Mouse (Mus musculus): ENCODE results near the gene Olfr1136.

The Olfr1136 gene

DNA sequence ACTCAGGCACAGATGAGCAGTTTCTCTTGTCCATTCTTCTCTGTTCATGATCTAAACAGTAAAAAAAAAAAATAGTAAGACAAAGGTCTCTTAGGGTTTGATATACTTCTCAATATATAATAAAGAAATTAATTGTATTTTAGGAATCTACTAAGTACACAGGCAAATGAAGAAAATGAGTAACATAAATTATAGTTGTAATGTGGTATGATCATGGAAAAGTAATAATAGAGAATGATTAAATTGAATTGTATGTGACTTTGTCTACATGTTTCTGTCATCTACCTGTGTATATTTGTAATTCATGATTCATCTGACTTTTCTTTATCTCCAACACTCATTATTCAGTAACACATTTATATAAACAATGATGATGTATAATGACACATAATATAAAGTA, at the start of gene Olfr1136:
Gene Olfr1136 (minus strand): TSS at position 101 of the 400 bp plus-strand sequence.
- no peak for DNase-seq (ENCODE audit: low read depth)

DNA sequence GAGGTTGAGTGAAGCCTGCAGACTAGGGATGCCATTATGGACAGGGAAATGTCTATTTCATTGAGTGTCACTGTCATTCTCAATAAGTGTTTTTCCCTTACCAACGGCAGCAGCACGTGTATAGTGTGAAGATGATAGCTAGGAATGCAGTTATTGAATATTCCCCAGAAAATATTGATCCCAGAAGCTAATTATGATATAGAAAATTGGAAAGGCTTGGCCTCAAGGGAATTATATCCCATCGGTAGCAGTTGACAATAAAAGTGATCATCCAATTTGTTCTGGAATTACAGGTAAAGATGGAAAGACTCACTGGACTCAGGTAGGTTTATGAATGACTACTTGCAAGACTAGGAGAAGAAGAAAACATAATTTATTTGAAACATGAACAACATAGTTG, 49.7 kb upstream of the Olfr1136 start, which contains the start of gene Olfr1140:
Gene Olfr1140 (plus strand): TSS at position 301 of the 400 bp plus-strand sequence.
- no peak for DNase-seq (ENCODE audit: low read depth)

DNA sequence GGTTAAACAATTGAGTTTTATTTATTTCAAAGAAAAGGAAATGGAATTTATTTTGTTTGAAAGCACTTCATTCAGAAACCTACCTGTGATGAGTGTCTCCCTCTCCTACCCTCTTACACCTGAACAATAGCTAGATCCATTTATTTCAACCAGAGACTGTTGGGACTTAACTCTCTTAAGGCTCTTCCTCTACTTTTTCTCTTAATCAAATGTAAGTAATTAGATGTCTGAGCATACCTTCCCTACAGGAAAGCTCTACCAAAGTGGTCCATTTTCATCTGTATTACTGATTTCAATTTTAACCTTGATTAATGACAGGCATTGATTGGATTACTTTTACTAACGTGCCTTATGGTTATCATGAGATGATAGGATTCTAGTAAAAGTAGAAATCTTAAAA, 46.1 kb upstream of the Olfr1136 start, which contains the start of gene Olfr1138:
Gene Olfr1138 (minus strand): TSS at position 101 of the 400 bp plus-strand sequence.
- no peak for DNase-seq (ENCODE audit: low read depth)

DNA sequence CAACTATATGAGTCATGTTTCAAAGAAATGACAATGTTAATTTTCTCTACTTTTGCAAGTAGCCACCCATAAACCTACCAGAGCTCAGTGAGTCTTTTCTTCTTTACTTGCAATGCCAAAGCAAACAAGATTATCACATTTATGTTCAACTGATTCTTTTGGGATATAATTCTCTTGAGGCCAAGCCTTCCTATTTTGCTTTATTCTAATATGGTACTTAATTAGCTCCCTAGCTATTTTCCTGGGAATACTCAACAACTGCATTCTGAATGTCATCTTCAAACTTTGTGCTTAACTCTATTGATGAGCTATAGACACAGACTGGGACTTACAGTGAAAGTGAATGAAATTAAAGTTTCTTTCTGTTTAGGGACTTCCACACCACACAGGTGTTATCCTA, 19.3 kb upstream of the Olfr1136 start, which contains the start of gene Olfr1137:
Gene Olfr1137 (minus strand): TSS at position 101 of the 400 bp plus-strand sequence.
- DNase-seq (ENCODE audit: low read depth) = no peak

GRCm38 (mm10) chr2:87673564-87673963, 20.2 kb downstream of the Olfr1136 start, which contains the start of gene Olfr1135:
Olfr1135 (minus strand) TSS chr2:87673664.
- no peak for DNase-seq (ENCODE audit: low read depth)

DNA sequence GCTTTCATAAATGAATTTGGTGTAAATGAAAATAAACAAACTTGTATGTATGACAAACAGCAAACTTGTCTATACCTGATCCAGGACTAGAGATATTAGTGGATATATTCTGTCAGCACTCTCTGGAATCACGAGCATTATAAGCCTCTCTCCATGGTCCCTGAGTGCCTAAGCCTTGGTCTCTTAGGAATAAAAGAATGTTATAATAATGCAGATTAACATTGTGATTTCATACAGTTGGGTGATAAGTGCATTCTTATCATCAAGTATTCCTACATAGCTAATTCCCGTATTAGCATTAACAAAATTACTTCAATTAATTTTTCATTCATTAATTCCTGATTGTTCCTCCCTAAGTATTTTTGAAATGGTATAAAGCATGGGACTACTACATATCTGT, 35.4 kb downstream of the Olfr1136 start, which contains the start of gene Olfr1134:
Gene Olfr1134 (minus strand): TSS at position 101 of the 400 bp plus-strand sequence.
- DNase-seq (ENCODE audit: low read depth) = no peak

- DNase-seq (ENCODE audit: low read depth) = no peak
Measured at GRCm38 (mm10) chr2:87647274-87647673, 46.5 kb downstream of the Olfr1136 start, which contains the start of gene Olfr1133. Olfr1133 (minus strand) TSS chr2:87647374.

Measured in NIH3T3 (cell line).